Mouse (Mus musculus): ENCODE measurements at regions not wholly inside any gene's neighbourhood (a gene's known extent, or its start where the extent isn't known, plus 50 kb on each side); places are given as distances from the start of the nearest gene placed in this dataset.
"Not testable (repeated sequence)": the region's sequence is repeated elsewhere in the genome, so short reads cannot be mapped to it uniquely, and the experiment has no call there.

- no peak overlapping the region for H3K4me2 ChIP-seq
- no peak for ATAC-seq (ENCODE audit: extremely low read depth, insufficient number of reproducible peaks, low FRiP score, low TSS enrichment)
- H3K27ac ChIP-seq (replicated peaks), result no peak overlapping the region
- H3K4me3 ChIP-seq, result no peak overlapping the region
- H3K4me1 ChIP-seq, result no peaks in the 10 kb centered on the region
- H3K36me3 ChIP-seq, result no peaks in the 10 kb centered on the region
- H3K9me3 ChIP-seq, result no peaks in the 10 kb centered on the region
- no peak overlapping the region for H3K9ac ChIP-seq
- no peaks in the 10 kb centered on the region for H3K27me3 ChIP-seq (replicated peaks)
These were observed 610.7 kb upstream of the Adam24 start for GRCm38 (mm10) chr8:40064145-40064544.

GRCm38 (mm10) chr8:40071131-40071530, 603.7 kb upstream of the Adam24 start:
- no peak for ATAC-seq (ENCODE audit: extremely low read depth, insufficient number of reproducible peaks, low FRiP score, low TSS enrichment)
- no peaks in the 10 kb centered on the region for H3K27me3 ChIP-seq (replicated peaks)
- no peak overlapping the region for H3K27ac ChIP-seq (replicated peaks)
- no peaks in the 10 kb centered on the region for H3K4me1 ChIP-seq
- no peaks in the 10 kb centered on the region for H3K36me3 ChIP-seq
- no peak overlapping the region for H3K9ac ChIP-seq
- H3K9me3 ChIP-seq, result no peaks in the 10 kb centered on the region
- 74% methylated on average over 2 of the region's 2 CpGs for whole genome bisulfite sequencing
- H3K4me2 ChIP-seq, result no peak overlapping the region
- H3K4me3 ChIP-seq, result no peak overlapping the region

- H3K27ac ChIP-seq (replicated peaks); H3K9ac ChIP-seq; H3K36me3 ChIP-seq; H3K4me2 ChIP-seq; H3K4me3 ChIP-seq; ATAC-seq (ENCODE audit: extremely low read depth, insufficient number of reproducible peaks, low FRiP score, low TSS enrichment); H3K27me3 ChIP-seq (replicated peaks); H3K9me3 ChIP-seq; H3K4me1 ChIP-seq: not testable (repeated sequence)
These were observed 593.9 kb upstream of the Adam24 start for GRCm38 (mm10) chr8:40080976-40081375.

- no peak overlapping the region for H3K27ac ChIP-seq (replicated peaks)
- WGBS, result 27% methylated on average over 1 of the region's 1 CpGs
- H3K4me2 ChIP-seq, result no peak overlapping the region
These were observed 590.7 kb upstream of the Adam24 start for GRCm38 (mm10) chr8:40084129-40084528.

GRCm38 (mm10) chr8:40089377-40089776, 585.5 kb upstream of the Adam24 start:
- H3K4me1 ChIP-seq, result no peaks in the 10 kb centered on the region
- no peak overlapping the region for H3K4me3 ChIP-seq
- no peaks in the 10 kb centered on the region for H3K36me3 ChIP-seq
- H3K9ac ChIP-seq, result no peak overlapping the region
- H3K27ac ChIP-seq (replicated peaks), result no peak overlapping the region
- no peaks in the 10 kb centered on the region for H3K27me3 ChIP-seq (replicated peaks)
- no peaks in the 10 kb centered on the region for H3K9me3 ChIP-seq
- 76% methylated on average over 4 of the region's 4 CpGs for WGBS
- no peak for ATAC-seq (ENCODE audit: extremely low read depth, insufficient number of reproducible peaks, low FRiP score, low TSS enrichment)
- no peak overlapping the region for H3K4me2 ChIP-seq

More at GRCm38 (mm10) chr8:40084129-40084528, 590.7 kb upstream of the Adam24 start:
- H3K9me3 ChIP-seq, result no peaks in the 10 kb centered on the region
- no peaks in the 10 kb centered on the region for H3K4me1 ChIP-seq
- no peaks in the 10 kb centered on the region for H3K27me3 ChIP-seq (replicated peaks)
- no peak overlapping the region for H3K4me3 ChIP-seq
- H3K9ac ChIP-seq, result no peak overlapping the region
- H3K36me3 ChIP-seq, result no peaks in the 10 kb centered on the region
- ATAC-seq (ENCODE audit: extremely low read depth, insufficient number of reproducible peaks, low FRiP score, low TSS enrichment), result no peak

- H3K9ac ChIP-seq, result no peak overlapping the region
- ATAC-seq (ENCODE audit: extremely low read depth, insufficient number of reproducible peaks, low FRiP score, low TSS enrichment), result no peak
- no peak overlapping the region for H3K4me2 ChIP-seq
- H3K4me1 ChIP-seq, result no peaks in the 10 kb centered on the region
- no peaks in the 10 kb centered on the region for H3K27me3 ChIP-seq (replicated peaks)
- H3K27ac ChIP-seq (replicated peaks), result 0 out of 2 replicates have a peak overlapping the region, but pooled peaks have one; percentile 12
- 43% methylated on average over 3 of the region's 3 CpGs for WGBS
- H3K36me3 ChIP-seq, result no peaks in the 10 kb centered on the region
- 0 out of 2 replicates have a peak, but pooled peaks cover 3% of the 10 kb centered on the region for H3K9me3 ChIP-seq
- H3K4me3 ChIP-seq, result no peak overlapping the region
These were observed 550.5 kb upstream of the Adam24 start for GRCm38 (mm10) chr8:40124402-40124801.

- no peak overlapping the region for H3K9ac ChIP-seq
- WGBS, result 81% methylated on average over 8 of the region's 8 CpGs
- H3K4me1 ChIP-seq, result no peaks in the 10 kb centered on the region
- H3K27ac ChIP-seq (replicated peaks), result no peak overlapping the region
- no peak for ATAC-seq (ENCODE audit: extremely low read depth, insufficient number of reproducible peaks, low FRiP score, low TSS enrichment)
- H3K9me3 ChIP-seq, result 0 out of 2 replicates have a peak, but pooled peaks cover 3% of the 10 kb centered on the region
- no peaks in the 10 kb centered on the region for H3K36me3 ChIP-seq
- H3K4me2 ChIP-seq, result no peak overlapping the region
- no peaks in the 10 kb centered on the region for H3K27me3 ChIP-seq (replicated peaks)
- H3K4me3 ChIP-seq, result no peak overlapping the region
These were observed 547.7 kb upstream of the Adam24 start for GRCm38 (mm10) chr8:40127141-40127540.

GRCm38 (mm10) chr8:40132662-40133257, 542.1 kb upstream of the Adam24 start:
- no peak overlapping the region for H3K4me2 ChIP-seq
- H3K36me3 ChIP-seq, result no peaks in the 10 kb centered on the region
- no peak overlapping the region for H3K9ac ChIP-seq
- H3K27me3 ChIP-seq (replicated peaks), result no peaks in the 10 kb centered on the region
- no peaks in the 10 kb centered on the region for H3K9me3 ChIP-seq
- no peak overlapping the region for H3K27ac ChIP-seq (replicated peaks)
- no peak overlapping the region for H3K4me3 ChIP-seq
- no peak for ATAC-seq (ENCODE audit: extremely low read depth, insufficient number of reproducible peaks, low FRiP score, low TSS enrichment)
- H3K4me1 ChIP-seq, result no peaks in the 10 kb centered on the region
- WGBS, result 18% methylated on average over 9 of the region's 9 CpGs

GRCm38 (mm10) chr8:40150911-40151797, 523.7 kb upstream of the Adam24 start:
- Histone ChIP-seq H3K9me3 (no peaks in the 10 kb centered on the region), H3K4me2 (peak overlapping the region; percentile 70), H3K36me3 (no peaks in the 10 kb centered on the region), H3K4me1 (0 out of 2 replicates have a peak, but pooled peaks cover 4% of the 10 kb centered on the region), H3K9ac (peak overlapping the region; percentile 68), H3K4me3 (peak overlapping the region; percentile 42), H3K27ac (replicated peaks) (no peak overlapping the region), H3K27me3 (replicated peaks) (no peaks in the 10 kb centered on the region)
- WGBS, result 17% methylated on average over 21 of the region's 21 CpGs
- no peak for ATAC-seq (ENCODE audit: extremely low read depth, insufficient number of reproducible peaks, low FRiP score, low TSS enrichment)

GRCm38 (mm10) chr8:40152451-40152850, 522.4 kb upstream of the Adam24 start:
- 53% methylated on average over 2 of the region's 2 CpGs for WGBS
- Histone ChIP-seq H3K36me3 (no peaks in the 10 kb centered on the region), H3K9me3 (no peaks in the 10 kb centered on the region), H3K27me3 (replicated peaks) (no peaks in the 10 kb centered on the region), H3K4me3 (no peak overlapping the region), H3K27ac (replicated peaks) (no peak overlapping the region), H3K4me2 (no peak overlapping the region), H3K4me1 (0 out of 2 replicates have a peak, but pooled peaks cover 4% of the 10 kb centered on the region), H3K9ac (no peak overlapping the region)
- no peak for ATAC-seq (ENCODE audit: extremely low read depth, insufficient number of reproducible peaks, low FRiP score, low TSS enrichment)

- no peaks in the 10 kb centered on the region for H3K4me1 ChIP-seq
- no peaks in the 10 kb centered on the region for H3K9me3 ChIP-seq
- WGBS, result 34% methylated on average over 17 of the region's 17 CpGs
- no peak for ATAC-seq (ENCODE audit: extremely low read depth, insufficient number of reproducible peaks, low FRiP score, low TSS enrichment)
- peak overlapping the region; percentile 32 for H3K4me3 ChIP-seq
- no peaks in the 10 kb centered on the region for H3K36me3 ChIP-seq
- peak overlapping the region; percentile 34; the same call in 1 of the 2 replicates for H3K9ac ChIP-seq
- no peak overlapping the region for H3K27ac ChIP-seq (replicated peaks)
- H3K27me3 ChIP-seq (replicated peaks), result no peaks in the 10 kb centered on the region
- H3K4me2 ChIP-seq, result peak overlapping the region; percentile 65
These were observed 487.9 kb upstream of the Adam24 start for GRCm38 (mm10) chr8:40186715-40187583.
